Mouse (Mus musculus): ENCODE data around the gene Mon2.
"Not testable (repeated sequence)": the region's sequence is repeated elsewhere in the genome, so short reads cannot be mapped to it uniquely, and the experiment has no call there.

The Mon2 gene

DNA sequence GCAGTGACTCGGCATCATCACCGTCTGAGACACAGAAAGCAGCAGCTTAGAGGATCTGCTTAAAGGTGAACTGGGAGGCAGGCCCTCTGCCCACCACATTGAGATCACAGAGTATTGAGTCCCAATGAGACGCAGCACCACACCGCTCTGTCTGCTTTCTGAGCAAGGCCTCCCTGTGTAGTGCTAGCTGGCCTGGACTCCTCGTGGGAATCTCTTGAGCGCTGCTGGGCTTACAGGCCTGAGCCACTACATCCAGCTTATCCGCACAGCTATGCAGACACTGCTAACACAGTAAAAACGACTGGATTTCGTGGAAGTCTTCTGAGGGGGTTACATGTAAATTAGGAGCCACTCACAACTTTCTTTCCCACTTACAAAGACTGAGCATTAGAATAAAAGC lies 84.7 kb downstream of the Mon2 start:
- no peak for DNase-seq (ENCODE audit: low spot score in 2 of 2)

DNA sequence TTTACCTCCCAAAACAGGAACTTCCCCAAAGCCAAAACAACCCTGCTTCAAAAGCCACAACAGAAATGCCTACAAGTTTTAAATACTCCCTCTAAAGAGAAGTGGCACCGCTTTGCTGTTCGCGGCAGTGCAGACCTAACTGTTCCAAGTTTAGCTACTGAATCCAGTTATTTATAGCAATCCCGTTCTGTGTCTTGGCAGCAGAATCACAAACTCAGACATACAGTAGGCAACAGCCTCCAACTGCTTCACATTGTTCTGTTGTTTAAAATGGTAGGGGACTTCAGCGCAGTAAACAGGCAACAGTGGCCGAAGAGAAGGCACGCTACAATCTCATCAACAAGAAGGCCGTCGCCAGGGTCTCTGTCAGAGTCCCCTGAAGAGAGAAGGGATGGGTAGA lies 85.3 kb downstream of the Mon2 start:
- DNase-seq (ENCODE audit: low spot score in 2 of 2), result no peak

DNA sequence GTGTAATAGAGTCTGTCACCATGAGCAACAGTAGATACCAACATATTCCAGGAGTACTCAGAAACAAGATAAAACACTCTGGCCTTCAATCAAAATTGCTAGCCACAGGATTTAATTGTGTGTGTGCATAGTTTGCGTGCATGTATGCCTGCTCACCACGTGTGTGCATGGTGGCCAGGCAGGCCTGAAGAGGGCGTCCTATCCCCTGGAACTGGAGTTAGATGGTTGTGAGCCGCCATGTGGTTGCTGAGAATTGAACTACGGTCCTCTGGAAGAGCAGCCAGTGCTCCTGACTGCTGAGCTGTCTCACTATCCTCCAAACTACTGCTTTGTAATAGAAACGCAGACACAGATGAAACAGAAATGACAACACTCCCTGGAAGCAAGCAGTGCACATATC lies 85.7 kb downstream of the Mon2 start:
- DNase-seq (ENCODE audit: low spot score in 2 of 2), result no peak

DNA sequence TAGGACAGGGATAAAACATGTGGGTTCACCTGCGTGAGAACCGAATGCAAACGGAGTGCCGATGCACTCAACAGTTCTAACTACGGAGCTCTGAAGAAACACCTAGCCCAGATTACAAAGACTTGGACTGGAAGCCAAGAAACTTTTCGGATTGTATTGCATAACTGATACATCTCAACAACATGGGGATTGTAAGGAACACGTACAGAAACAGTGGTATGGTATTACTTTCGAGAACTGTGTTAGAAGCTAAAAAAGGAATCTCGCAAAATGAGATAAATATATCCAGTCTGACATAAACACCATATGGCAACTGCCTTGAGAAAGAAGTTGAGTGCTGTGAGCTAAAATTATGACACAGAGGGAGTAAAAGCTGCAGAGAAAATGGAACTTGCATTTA lies 86.4 kb downstream of the Mon2 start:
- no peak for DNase-seq (ENCODE audit: low spot score in 2 of 2)

DNA sequence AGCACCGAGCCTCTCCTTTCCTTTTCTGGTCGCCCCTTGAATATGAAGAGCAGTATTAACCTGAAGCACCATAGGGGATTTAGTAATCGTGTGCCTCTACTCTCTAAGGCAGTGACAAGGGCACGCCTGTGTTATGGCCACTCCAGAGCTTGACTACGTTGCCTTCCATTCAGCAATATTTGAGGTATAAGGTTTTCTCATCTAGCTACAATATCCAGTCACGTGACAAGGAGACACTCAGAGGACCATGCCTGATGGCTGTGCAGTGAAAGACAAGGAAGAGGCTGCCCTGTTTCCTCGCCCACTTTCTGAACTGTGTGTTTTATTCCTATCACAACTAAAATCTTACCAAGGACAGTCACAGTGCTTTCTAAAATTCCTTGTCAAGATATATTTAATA lies 87.9 kb downstream of the Mon2 start:
- no peak for DNase-seq (ENCODE audit: low spot score in 2 of 2)

DNA sequence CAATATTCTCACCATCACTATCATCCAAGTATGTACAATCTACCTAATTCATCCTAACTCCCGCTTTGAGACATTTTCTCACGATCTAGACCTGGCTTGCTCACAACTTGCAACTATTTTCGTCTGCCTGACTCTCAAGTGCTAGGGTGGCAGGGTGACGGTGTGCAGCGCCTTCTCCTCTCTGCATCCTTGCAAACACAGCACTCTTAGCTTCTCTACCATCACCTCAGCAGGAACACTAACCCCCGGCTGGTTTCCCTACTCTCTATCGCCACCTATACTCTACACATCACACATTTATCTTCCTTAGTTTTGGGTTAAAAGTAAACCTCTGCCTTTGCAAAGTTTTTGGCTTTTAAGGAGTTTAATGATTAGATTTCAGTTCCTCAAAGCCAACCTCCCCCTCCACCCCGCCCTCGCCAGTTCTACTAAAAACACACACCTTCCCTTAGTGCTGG lies 88.6 kb downstream of the Mon2 start:
- DNase-seq (ENCODE audit: low spot score in 2 of 2), result peak; percentile 11 to 25

DNA sequence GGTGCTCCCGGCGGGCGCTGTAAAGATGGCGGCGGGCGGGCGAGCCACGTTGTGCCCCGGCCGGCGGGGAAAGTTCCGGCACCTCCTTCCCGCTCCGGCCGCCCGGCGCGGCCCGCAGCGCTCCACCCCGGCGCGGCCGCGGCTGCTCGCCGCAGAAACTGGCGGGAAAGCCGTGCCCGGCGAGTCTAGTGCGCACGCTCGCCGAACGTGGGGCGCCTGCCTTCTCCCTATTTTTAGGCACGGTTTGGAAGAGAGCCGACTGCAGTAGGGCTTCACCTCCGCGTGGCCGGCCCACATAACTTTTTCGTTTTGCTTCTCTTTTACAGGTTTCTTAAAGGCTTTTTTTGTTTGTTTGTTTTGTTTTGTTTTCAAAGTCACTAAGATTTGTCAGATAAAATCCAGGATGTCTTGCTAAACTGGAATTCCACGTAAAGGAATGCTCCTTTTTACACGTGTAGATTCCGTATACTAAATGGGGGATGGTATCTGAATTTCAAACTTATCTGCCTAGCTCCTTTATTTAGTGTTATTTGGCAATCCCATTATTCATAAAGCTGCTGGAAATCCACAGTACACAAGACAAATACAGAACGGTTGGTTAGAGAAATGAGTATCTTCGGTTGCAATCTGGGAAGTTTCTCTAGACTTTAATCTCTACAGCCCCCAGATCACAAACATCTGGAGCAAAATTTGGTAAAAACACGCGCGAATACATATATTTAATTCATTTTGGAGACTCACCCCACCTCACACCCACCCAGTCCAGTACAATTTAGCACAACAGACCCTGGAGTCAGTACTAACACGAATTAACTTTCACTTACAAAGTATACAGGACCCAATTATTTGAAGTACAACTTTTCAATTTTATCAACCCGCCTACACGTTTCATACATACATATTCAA lies 89.7 kb downstream of the Mon2 start:
- peak; percentile 62 to 64 for DNase-seq (ENCODE audit: low spot score in 2 of 2)

DNA sequence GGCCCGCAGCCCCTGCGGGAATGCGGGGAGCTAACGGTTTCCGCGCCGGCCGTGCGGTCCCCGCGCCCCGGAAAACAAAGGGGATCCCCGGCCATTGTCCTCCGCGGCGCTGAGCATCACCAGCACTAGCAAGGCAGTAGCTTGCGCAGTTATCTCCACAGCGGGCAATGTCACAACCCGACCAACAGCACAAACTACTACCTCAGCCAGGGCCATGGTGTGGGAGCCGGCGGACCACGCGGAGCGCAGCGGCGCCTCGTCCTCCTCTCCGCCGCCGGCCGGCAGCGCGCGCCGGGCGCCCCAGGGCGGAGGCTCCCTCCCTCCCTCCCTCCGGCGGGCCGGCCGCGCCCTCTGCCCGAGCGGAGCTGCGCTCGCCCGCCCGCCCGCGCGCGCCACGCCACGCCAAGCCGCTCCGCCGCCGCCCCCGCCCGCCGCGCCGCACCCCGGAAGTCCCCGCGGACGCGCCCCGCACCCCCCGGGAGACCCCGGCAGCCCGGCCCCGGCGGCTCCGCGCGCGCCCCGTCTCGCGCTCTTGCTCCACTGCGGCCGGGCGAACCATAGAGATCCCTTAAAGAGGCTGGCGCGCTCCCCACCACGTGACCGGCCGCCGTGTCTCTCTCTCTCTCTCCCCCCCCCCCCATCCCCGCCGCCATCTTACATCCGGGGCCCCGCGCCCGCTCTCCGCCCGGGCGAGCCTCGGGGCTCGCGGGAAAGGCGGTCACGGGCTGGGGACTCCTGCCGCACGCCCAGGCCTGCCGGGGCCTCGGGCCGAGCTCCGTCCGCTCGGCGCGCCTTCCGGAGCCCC lies 90.6 kb downstream of the Mon2 start:
- DNase-seq (ENCODE audit: low spot score in 2 of 2), result peak; percentile 63 to 71

DNA sequence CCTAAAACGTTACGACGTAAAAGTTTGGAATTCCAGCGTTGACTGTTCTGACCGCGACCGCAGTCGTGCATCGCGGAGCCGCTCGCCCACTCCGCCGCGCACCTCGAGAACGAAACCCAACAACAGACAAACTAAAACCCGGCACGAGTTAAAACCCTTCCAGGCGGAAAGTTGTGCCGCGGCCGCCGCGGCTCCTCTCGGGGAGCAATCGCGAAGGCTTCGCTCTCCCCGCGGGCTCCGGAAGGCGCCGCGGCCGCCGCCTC lies 91.1 kb downstream of the Mon2 start:
- DNase-seq (ENCODE audit: low spot score in 2 of 2), result peak; percentile 40 to 59

DNA sequence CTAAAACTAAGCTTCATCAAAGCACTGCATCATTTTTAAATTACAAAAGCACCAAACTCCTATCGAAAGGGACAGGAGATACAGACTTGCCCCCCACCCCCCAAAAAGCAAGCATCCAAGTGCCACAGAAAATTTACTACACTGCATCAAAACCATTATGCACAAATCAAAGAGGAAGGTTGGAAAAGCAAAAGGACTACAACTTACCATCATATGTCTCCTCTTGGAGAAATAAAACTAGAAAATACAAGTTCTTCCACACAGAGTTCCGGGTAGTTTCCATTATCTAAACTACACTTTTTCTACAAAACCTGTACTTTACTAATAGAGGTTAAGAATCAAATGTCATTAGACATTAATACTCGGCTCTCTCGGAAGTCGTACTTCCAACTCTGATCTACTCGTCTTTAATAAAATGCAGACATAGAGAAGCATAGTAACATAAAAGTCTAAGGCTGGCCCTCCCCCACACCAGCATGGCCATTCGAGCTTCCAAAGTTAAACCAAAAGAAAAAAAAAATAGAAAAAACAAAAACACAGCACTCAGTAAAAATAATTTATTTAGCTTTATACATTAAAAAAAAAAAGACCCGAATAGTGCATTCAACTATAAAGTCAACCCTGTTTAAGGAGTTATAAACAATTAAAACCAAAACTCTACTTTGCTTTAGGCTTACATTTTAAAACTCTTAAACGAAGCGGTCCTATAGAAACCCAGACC lies 91.6 kb downstream of the Mon2 start:
- DNase-seq (ENCODE audit: low spot score in 2 of 2), result no peak

DNA sequence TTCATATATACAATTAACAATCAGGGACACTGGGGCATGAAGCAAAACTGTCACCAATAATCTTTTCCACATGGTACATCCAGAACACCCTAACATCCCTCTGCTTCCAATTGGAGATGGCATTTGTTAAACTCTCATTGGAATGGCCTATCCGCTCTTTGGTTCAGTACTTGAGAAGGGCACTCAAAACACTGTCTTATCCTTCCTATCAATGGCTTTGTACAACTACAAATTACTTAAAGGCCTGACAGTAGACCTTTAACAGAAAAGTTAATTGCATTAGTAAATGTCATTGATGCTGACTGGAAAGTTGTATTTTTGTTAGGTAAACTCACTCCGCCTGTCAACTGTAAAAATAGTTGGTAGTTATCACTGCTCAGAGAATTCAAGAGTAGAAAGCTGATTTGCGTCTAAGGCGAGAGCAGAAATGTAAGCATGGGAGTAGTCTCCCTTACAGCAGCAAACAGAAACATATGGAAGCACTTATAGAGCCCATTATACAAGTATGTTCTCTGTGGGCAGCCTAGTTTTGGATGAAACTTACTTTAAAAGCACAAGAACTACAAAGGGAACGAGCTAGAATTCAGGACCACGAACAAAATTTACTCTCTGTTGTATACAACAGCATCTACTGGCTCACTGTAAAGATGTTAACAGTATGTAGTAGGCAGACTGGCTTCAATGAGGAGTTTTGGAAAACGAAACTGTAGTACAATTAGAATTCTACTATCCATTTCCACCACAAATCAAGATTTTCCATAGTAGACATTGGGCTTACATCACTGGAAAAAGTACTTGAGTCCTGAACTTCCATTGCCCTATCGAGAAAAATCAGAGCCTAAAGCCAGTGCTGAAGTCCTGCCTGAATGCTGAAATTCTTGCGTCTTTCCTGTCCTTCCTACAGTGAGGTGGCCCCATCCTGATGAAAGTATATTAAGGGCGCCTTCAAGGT lies 92.5 kb downstream of the Mon2 start:
- DNase-seq (ENCODE audit: low spot score in 2 of 2), result no peak

DNA sequence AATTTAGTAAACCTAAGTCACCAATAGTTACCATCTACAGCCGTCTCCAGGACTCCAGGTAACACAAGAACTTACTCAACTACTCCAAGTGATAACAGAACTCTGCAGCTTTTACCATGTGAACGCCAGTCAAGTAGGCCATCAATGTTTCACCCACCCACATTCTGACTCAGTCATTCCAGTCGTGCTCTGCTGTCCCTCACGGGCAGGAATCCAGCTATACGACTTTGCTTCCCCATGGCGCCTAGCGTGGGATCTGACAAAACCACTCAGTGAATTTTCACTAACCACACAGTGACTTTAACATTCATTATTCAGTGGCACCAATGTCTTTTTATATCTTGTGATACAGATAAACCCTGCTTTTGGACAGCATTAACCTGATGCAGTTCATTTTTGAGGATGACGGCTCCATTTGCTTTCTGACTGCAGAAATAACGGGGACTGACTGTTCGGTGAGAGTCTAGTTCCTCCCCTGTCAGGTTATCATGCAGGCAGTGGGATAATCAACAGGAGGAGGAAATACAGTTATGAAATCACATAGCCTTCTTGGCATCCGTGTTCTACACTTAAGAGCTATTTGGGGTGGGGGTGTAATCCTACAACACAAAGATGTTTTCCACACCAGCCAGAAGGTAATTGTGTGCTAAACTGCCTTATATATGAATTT lies 93.3 kb downstream of the Mon2 start:
- no peak for DNase-seq (ENCODE audit: low spot score in 2 of 2)

DNA sequence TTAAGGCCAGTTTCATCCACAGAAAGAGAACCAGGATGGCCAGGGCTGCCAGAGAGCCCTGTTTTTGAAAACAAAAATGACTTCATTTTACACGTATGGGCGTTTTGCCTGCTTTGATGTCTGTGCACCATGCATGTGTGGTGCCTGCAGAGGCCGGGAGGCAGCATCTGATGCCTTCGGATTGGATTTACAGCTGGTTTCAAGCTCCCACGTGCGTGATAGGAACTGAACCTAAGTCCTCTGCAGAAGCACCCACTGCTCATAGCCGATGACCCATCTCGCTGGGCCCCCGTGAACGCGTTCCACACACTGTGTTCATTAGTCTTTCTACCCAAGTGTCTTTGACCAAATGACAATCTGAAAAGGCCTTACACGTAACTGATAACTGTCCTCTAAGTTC lies 96.2 kb downstream of the Mon2 start:
- no peak for DNase-seq (ENCODE audit: low spot score in 2 of 2)

DNA sequence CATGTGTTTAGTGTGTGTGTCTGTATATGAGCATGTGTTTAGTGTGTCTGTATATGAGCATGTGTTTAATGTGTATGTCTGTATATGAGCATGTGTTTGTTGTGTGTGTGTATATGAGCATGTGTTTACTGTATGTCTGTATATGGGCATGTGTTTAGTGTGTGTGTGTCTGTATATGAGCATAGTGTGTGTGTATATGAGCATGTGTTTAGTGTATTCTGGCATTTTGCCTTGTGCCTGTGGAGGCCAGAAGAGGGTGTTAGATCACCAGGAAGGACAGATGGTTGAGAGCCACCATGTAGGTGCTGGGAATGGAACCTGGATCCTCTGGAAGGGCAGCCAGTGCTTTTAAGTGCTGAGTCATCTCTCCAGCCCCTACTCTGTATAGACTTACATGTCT lies 96.9 kb downstream of the Mon2 start:
- DNase-seq (ENCODE audit: low spot score in 2 of 2), result no peak

DNA sequence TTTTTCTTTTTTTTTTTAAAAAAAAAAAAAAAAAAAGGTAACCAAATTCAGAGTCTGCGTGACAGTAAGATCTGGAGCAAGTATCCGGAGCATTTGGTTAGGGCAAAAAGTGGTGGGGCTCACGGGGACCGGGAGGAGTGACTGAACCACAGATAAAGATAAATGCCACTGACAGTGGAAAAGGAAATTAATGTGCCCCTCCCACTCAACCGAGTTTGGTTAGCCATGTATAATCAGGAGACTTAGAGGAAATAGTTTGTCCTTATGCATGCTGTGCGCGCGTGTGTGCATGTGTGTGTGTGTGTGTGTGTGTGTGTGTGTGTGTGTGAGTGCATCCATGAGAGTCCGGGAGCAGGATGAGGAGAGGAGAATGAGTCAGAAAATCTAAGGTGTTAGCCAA lies 100.3 kb downstream of the Mon2 start:
- no peak for DNase-seq (ENCODE audit: low spot score in 2 of 2)

DNA sequence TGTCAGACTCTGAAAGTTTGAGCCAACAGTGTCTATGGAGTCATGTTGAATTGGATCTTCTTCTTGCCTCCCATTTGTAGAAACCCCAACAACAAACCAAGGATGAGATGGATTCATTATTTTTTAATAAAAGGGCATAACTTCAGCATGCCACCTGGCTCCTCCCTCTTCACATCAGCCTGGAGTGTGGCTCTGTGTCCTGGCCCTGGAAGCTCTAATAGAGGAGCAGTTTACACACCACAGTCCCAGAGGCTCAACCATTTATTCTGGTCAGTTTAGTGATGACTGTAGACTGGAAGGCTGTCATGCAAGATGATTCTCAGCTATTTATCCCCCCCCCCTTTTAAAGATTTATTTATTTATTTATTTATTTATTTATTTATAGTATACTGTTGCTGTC lies 103.1 kb downstream of the Mon2 start:
- DNase-seq (ENCODE audit: low spot score in 2 of 2), result no peak

DNA sequence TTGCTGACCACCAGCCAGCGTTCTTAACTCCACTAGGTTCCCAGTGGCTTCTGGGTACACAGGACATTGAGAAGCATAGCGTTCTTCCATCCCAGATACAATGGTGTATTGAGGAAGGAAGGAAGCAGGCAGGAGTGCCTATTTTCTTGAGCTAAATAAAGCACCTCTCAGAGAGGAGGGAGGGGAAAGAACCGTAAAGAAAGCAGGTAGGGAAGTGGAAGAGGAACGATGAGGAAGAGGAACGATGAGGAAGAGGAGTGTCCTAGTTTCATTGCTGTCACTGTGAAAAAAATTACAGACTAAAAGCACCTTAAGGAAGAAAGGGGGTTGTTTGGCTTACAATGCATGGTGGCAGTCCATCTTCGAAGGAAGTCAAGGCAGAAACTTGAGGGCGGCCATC lies 106.1 kb downstream of the Mon2 start:
- no peak for DNase-seq (ENCODE audit: low spot score in 2 of 2)

DNA sequence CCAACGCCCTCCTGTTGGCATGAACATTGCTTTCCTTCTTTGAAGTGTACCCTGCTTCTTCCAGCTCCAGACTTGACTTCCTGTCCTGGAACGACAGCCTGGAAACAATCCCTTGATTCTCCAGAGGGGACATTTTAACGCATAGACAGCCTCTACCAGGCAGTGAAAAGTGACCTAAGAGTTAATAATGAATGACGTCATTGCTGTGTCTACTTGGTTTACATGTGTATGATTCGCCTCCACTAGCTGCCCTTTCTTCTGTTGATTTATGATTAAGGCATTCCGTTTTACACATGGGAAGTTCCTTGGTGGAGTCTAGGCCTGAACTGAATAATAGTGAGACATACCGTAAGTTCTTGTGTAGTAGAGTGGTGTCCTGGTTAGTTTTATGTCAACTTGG lies 109.9 kb downstream of the Mon2 start:
- no peak for DNase-seq (ENCODE audit: low spot score in 2 of 2)

DNA sequence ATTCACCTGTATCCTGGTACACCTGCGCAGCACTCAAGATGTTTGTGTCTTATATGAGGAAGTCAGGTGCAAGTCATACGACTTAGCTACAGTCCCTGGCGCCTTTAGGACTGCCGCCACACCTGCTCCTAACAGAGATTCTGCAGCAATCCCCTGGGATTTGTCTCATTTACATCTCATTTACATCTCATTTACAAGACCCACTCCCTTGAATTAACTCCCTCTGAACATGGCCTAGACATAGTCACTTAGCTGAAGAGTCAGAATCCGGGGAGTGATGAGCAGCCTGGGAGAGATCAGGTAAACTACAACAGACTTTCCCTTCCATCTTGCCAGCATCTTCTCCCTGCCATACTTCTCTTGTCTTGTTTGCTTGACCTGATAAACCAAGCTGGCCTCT lies 110.7 kb downstream of the Mon2 start:
- DNase-seq (ENCODE audit: low spot score in 2 of 2), result not testable (repeated sequence)

DNA sequence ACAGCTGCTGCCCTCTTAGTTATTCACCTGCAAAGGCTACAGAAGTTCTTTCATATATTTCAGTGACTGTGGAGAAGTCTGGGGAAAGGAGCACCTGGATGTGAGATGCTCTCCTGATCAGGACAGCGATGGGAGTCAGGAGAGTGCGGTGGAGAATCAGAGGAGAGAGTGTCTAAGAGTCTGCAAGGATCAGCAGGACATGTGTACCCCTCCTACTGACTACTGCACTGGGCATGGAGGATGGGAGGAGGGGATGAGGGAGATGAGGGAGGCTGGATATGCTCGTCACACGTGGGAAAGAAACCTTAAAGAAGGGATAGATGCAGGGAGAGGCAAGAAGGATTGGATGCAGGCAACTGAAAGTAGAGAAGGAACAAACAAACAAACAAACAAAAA lies 112.1 kb downstream of the Mon2 start:
- no peak for DNase-seq (ENCODE audit: low spot score in 2 of 2)
